Mouse (Mus musculus) T-cell, adult 2 months (primary cell): ENCODE data around the gene Med13.
A peak's percentile ranks its signal among the peaks of the same experiment; 100 is the strongest.

Experiments used
- DNase-seq: peaks from one replicate; pipeline ENCODE4 v3.0.0; 2022; ENCODE audit warnings: low spot score

Med13 gene

GRCm38 (mm10) chr11:86356854-86357788 lies at the start of gene Med13:
Med13 (minus strand) TSS chr11:86357602.
- DNase-seq, result peak; percentile 36

- DNase-seq, result no peak
Measured at GRCm38 (mm10) chr11:86404590-86404989, 47.2 kb upstream of the Med13 start.

- DNase-seq, result no peak
Measured at GRCm38 (mm10) chr11:86403845-86404244, 46.4 kb upstream of the Med13 start.

- DNase-seq, result no peak
Measured at GRCm38 (mm10) chr11:86399241-86400107, 42.1 kb upstream of the Med13 start.

- no peak for DNase-seq
Measured at GRCm38 (mm10) chr11:86396950-86397594, 39.7 kb upstream of the Med13 start.

GRCm38 (mm10) chr11:86396518-86396917 lies 39.1 kb upstream of the Med13 start:
- DNase-seq, result no peak

- no peak for DNase-seq
Measured at GRCm38 (mm10) chr11:86395513-86396125, 38.2 kb upstream of the Med13 start.

- no peak for DNase-seq
Measured at GRCm38 (mm10) chr11:86395100-86395499, 37.7 kb upstream of the Med13 start.

- no peak for DNase-seq
Measured at GRCm38 (mm10) chr11:86391687-86392086, 34.3 kb upstream of the Med13 start.

GRCm38 (mm10) chr11:86390308-86390707 lies 32.9 kb upstream of the Med13 start:
- no peak for DNase-seq

GRCm38 (mm10) chr11:86389506-86389905 lies 32.1 kb upstream of the Med13 start:
- no peak for DNase-seq

GRCm38 (mm10) chr11:86388821-86389480 lies 31.5 kb upstream of the Med13 start:
- no peak for DNase-seq

- no peak for DNase-seq
Measured at GRCm38 (mm10) chr11:86387121-86387893, 29.9 kb upstream of the Med13 start.

GRCm38 (mm10) chr11:86386576-86386975 lies 29.2 kb upstream of the Med13 start:
- no peak for DNase-seq

GRCm38 (mm10) chr11:86385710-86386282 lies 28.4 kb upstream of the Med13 start:
- DNase-seq, result peak; percentile 45

GRCm38 (mm10) chr11:86384141-86384540 lies 26.7 kb upstream of the Med13 start:
- no peak for DNase-seq

- no peak for DNase-seq
Measured at GRCm38 (mm10) chr11:86382520-86383157, 25.2 kb upstream of the Med13 start.

- no peak for DNase-seq
Measured at GRCm38 (mm10) chr11:86381478-86382091, 24.2 kb upstream of the Med13 start.
